In genomic region chr10:28073991-28074652, GRCm38 (mm10) we compare ENCODE assay signal across 8 mouse cellular contexts. TPM values are rescaled to one million over a fixed set of nuclear protein-coding genes. Genes with fewer than 3 reads are reported as not detected.
DNase-seq lines count a peak whose midpoint lies in the region; ATAC-seq and TF ChIP-seq lines count a peak whose summit lies in the region.

No protein-coding gene starts in this region.

- ATAC-seq in stomach, embryonic 16.5 days (ENCODE audit: insufficient read depth, low FRiP score) = peak; percentile 48
- ATAC-seq in cerebellum, adult (ENCODE audit: insufficient number of reproducible peaks, low FRiP score, low TSS enrichment) = no peak; the same call in 1 of the 2 replicates

- no peaks in the 10 kb centered on the region for H3K27me3 ChIP-seq in kidney, adult 2 months (replicated peaks; ENCODE audit: control insufficient read depth, insufficient read depth, low read length)
- H3K27me3 ChIP-seq in stomach, embryonic 16.5 days (ENCODE audit: control insufficient read depth, insufficient read depth, low read length) = no peaks in the 10 kb centered on the region

- H3K36me3 ChIP-seq in kidney, adult 2 months (ENCODE audit: control insufficient read depth, insufficient read depth, low read length) = no peaks in the 10 kb centered on the region
- H3K36me3 ChIP-seq in stomach, embryonic 16.5 days (ENCODE audit: control insufficient read depth, insufficient read depth, low read length) = no peaks in the 10 kb centered on the region

- H3K4me3 ChIP-seq in kidney, adult 2 months (ENCODE audit: insufficient read depth, low read depth, low read length) = peak overlapping the region; percentile 86
- peak overlapping the region; percentile 83 for H3K4me3 ChIP-seq in cortical plate, adult 2 months (ENCODE audit: insufficient read depth, low read length)
- H3K4me3 ChIP-seq in stomach, embryonic 16.5 days (replicated peaks; ENCODE audit: low read length) = peak overlapping the region; percentile 96

- DNase-seq in kidney, adult 2 months = no peak
- no peak for DNase-seq in kidney, adult 11 months
- DNase-seq in frontal cortex, postnatal 14 days (ENCODE audit: low spot score in 2 of 2) = peak; percentile 6 to 38
- DNase-seq in layer of hippocampus, postnatal 10 days (ENCODE audit: low spot score in 2 of 2) = peak; percentile 42 to 54
- peak; percentile 43 for DNase-seq in lung, postnatal 10 days

- WGBS in kidney, adult 2 months = 1% methylated on average over 26 of the region's 26 CpGs
- under 1% methylated on average over 26 of the region's 26 CpGs for WGBS in stomach, embryonic 16.5 days

- peak overlapping the region; percentile 60 for H3K4me2 ChIP-seq in stomach, embryonic 16.5 days (ENCODE audit: low read depth, low read length)

- H3K9me3 ChIP-seq in stomach, embryonic 16.5 days (replicated peaks; ENCODE audit: control insufficient read depth, low read length) = no peaks in the 10 kb centered on the region

- H3K9ac ChIP-seq in stomach, embryonic 16.5 days (ENCODE audit: low read length) = peak overlapping the region; percentile 93

- peak overlapping the region; percentile 94 for H3K27ac ChIP-seq in kidney, adult 2 months (ENCODE audit: insufficient read depth, low read depth, low read length)
- H3K27ac ChIP-seq in cortical plate, adult 2 months (ENCODE audit: insufficient read depth, low read length) = peak overlapping the region; percentile 92
- H3K27ac ChIP-seq in stomach, embryonic 16.5 days (ENCODE audit: low read length) = peak overlapping the region; percentile 96

- TF ChIP-seq CTCF in kidney, adult 2 months (conservative IDR thresholded peaks at IDR 0.05; ENCODE audit: insufficient read depth, insufficient read length, low read depth, low read length) = no peak
- no peak for TF ChIP-seq CTCF in cortical plate, adult 2 months (IDR thresholded peaks at IDR 0.05; ENCODE audit: extremely low read depth, insufficient read depth, low read length)

- TF ChIP-seq POLR2A in kidney, adult 2 months (IDR thresholded peaks at IDR 0.05; ENCODE audit: low read depth, low read length) = no peak
- no peak for TF ChIP-seq POLR2A in cortical plate, adult 2 months (IDR thresholded peaks at IDR 0.05; ENCODE audit: extremely low read depth, insufficient read depth, low read length)

- H3K4me1 ChIP-seq in kidney, adult 2 months (ENCODE audit: control insufficient read depth, insufficient read depth, low read length) = no peaks in the 10 kb centered on the region; the same call in none of the 2 replicates
- H3K4me1 ChIP-seq in cortical plate, adult 2 months (ENCODE audit: control insufficient read depth, insufficient read depth, low read length) = peaks cover 1% of the 10 kb centered on the region; the same call in 1 of the 2 replicates
- H3K4me1 ChIP-seq in stomach, embryonic 16.5 days (ENCODE audit: control insufficient read depth, insufficient read depth, low read length) = peaks cover 7% of the 10 kb centered on the region

RNA-seq across cellular contexts. Expression of gene Ptprk, which starts 0.5 kb away (rescaled TPM):
- 46.4 and 50.2 TPM in 2 replicates for polyA plus RNA-seq in kidney, adult 2 months (2012; rRNA removed)
- polyA plus RNA-seq in cortical plate, adult 2 months (2012; rRNA removed) = 45.0 and 45.3 TPM in 2 replicates
- 10 to 100 TPM; 53.6 to 56.5 TPM for total RNA-seq in layer of hippocampus, postnatal 10 days (2021)
- 45.2 and 46.4 TPM in 2 replicates for polyA plus RNA-seq in stomach, embryonic 16.5 days (2015; fragmentation: Nextera tagmentation; extraction: Ambion mirVana)

Comparison
In these comparisons a context has a peak if more than half of its experiments do, and no peak if none do; other contexts are left out.
1. DNase-seq: peak in frontal cortex, postnatal 14 days (2 of 2), layer of hippocampus, postnatal 10 days (2 of 2) and lung, postnatal 10 days (single experiment); none in kidney, adult 2 months (single experiment) and kidney, adult 11 months (single experiment).
2. Peak in every context shown above with its lines, with median percentiles within 50 percentile points of each other: H3K27ac ChIP-seq and H3K4me3 ChIP-seq.